Mouse (Mus musculus): ENCODE results near the gene Olfr251. TPM values are rescaled to one million over a fixed set of nuclear protein-coding genes. Genes with fewer than 3 reads are reported as not detected.

Olfr251 gene
- polyA plus RNA-seq, 2 experiments: not detected

- no peak overlapping the region for H3K4me2 ChIP-seq (replicated peaks; ENCODE audit: low read depth, low read length, severe bottlenecking)
- no peak overlapping the region for H3K4me3 ChIP-seq (replicated peaks; ENCODE audit: low read length)
- no peaks in the 10 kb centered on the region for H3K9me3 ChIP-seq (ENCODE audit: control insufficient read depth, low read length)
- DNase-seq (ENCODE audit: low spot score) (no peak), ATAC-seq (ENCODE audit: low FRiP score, low read depth) (no peak)
- H3K9ac ChIP-seq (ENCODE audit: low read depth, low read length, severe bottlenecking): no peak overlapping the region
- H3K36me3 ChIP-seq (ENCODE audit: control insufficient read depth, insufficient read depth, low read length): no peaks in the 10 kb centered on the region
- H3K27me3 ChIP-seq (ENCODE audit: control insufficient read depth, insufficient read depth, low read length): no peaks in the 10 kb centered on the region
- no peak for TF ChIP-seq POLR2A (IDR thresholded peaks at IDR 0.05; ENCODE audit: borderline replicate concordance, extremely low read depth, insufficient read depth, insufficient read length)
- no peak overlapping the region for H3K27ac ChIP-seq (replicated peaks; ENCODE audit: low read depth, low read length)
- H3K4me1 ChIP-seq (ENCODE audit: control insufficient read depth, insufficient read depth, low read length): no peaks in the 10 kb centered on the region
Measured at GRCm38 (mm10) chr9:38423801-38424200, 46.9 kb downstream of the Olfr251 start.

GRCm38 (mm10) chr9:38427026-38427425, 50.1 kb downstream of the Olfr251 start:
- Histone ChIP-seq H3K27ac (replicated peaks; ENCODE audit: low read depth, low read length) (no peak overlapping the region), H3K36me3 (ENCODE audit: control insufficient read depth, insufficient read depth, low read length) (no peaks in the 10 kb centered on the region), H3K9me3 (ENCODE audit: control insufficient read depth, low read length) (no peaks in the 10 kb centered on the region), H3K4me1 (ENCODE audit: control insufficient read depth, insufficient read depth, low read length) (no peaks in the 10 kb centered on the region), H3K4me3 (replicated peaks; ENCODE audit: low read length) (no peak overlapping the region), H3K27me3 (ENCODE audit: control insufficient read depth, insufficient read depth, low read length) (no peaks in the 10 kb centered on the region), H3K4me2 (replicated peaks; ENCODE audit: low read depth, low read length, severe bottlenecking) (no peak overlapping the region), H3K9ac (ENCODE audit: low read depth, low read length, severe bottlenecking) (no peak overlapping the region)
- DNase-seq (ENCODE audit: low spot score): no peak
- ATAC-seq (ENCODE audit: low FRiP score, low read depth): no peak
- 57% methylated on average over 1 of the region's 1 CpGs for WGBS
- no peak for TF ChIP-seq POLR2A (IDR thresholded peaks at IDR 0.05; ENCODE audit: borderline replicate concordance, extremely low read depth, insufficient read depth, insufficient read length)

- H3K27me3 ChIP-seq (ENCODE audit: control insufficient read depth, insufficient read depth, low read length): no peaks in the 10 kb centered on the region
- ATAC-seq (ENCODE audit: low FRiP score, low read depth) (no peak), DNase-seq (ENCODE audit: low spot score) (no peak)
- H3K4me2 ChIP-seq (replicated peaks; ENCODE audit: low read depth, low read length, severe bottlenecking): no peak within 1 kb of the TSS
- no peaks in the 10 kb centered on the region for H3K36me3 ChIP-seq (ENCODE audit: control insufficient read depth, insufficient read depth, low read length)
- H3K27ac ChIP-seq (replicated peaks; ENCODE audit: low read depth, low read length): no peak within 1 kb of the TSS
- H3K9ac ChIP-seq (ENCODE audit: low read depth, low read length, severe bottlenecking): no peak within 1 kb of the TSS
- 80% methylated on average over 1 of the region's 1 CpGs for WGBS
- no peaks in the 10 kb centered on the region for H3K9me3 ChIP-seq (ENCODE audit: control insufficient read depth, low read length)
- TF ChIP-seq POLR2A (IDR thresholded peaks at IDR 0.05; ENCODE audit: borderline replicate concordance, extremely low read depth, insufficient read depth, insufficient read length): no peak
- no peaks in the 10 kb centered on the region for H3K4me1 ChIP-seq (ENCODE audit: control insufficient read depth, insufficient read depth, low read length)
- H3K4me3 ChIP-seq (replicated peaks; ENCODE audit: low read length): no peak within 1 kb of the TSS
Measured at GRCm38 (mm10) chr9:38429155-38429554, 52.3 kb downstream of the Olfr251 start, which contains the start of gene Olfr901. Olfr901 (plus strand) TSS chr9:38429455.

Other genes starting within 250 kb of the Olfr251 start
- not detected in 2 replicates for gene Olfr890, start 234.6 kb upstream of the Olfr251 start, polyA plus RNA-seq (2012; rRNA removed)
- not detected in 2 replicates for gene Olfr890, start 234.6 kb upstream of the Olfr251 start, polyA plus RNA-seq (2014; fragmentation: Nextera tagmentation; extraction: Ambion mirVana)
- not detected in 2 replicates for gene Olfr891, start 196.3 kb upstream of the Olfr251 start, polyA plus RNA-seq (2012; rRNA removed)
- not detected in 2 replicates for gene Olfr891, start 196.3 kb upstream of the Olfr251 start, polyA plus RNA-seq (2014; fragmentation: Nextera tagmentation; extraction: Ambion mirVana)
- gene Olfr893, start 168.7 kb upstream of the Olfr251 start, polyA plus RNA-seq (2012; rRNA removed): 0.19 and 0.27 TPM in 2 replicates
- gene Olfr893, start 168.7 kb upstream of the Olfr251 start, polyA plus RNA-seq (2014; fragmentation: Nextera tagmentation; extraction: Ambion mirVana): 0.25 TPM in 1 of 2 replicates, not detected in the other
- gene Olfr894, start 159.0 kb upstream of the Olfr251 start, polyA plus RNA-seq (2012; rRNA removed): 0.01 TPM in 1 of 2 replicates, not detected in the other
- gene Olfr894, start 159.0 kb upstream of the Olfr251 start, polyA plus RNA-seq (2014; fragmentation: Nextera tagmentation; extraction: Ambion mirVana): not detected in 2 replicates
- gene Olfr143, start 124.3 kb upstream of the Olfr251 start, polyA plus RNA-seq (2012; rRNA removed): 0.03 and 0.04 TPM in 2 replicates
- not detected in 2 replicates for gene Olfr143, start 124.3 kb upstream of the Olfr251 start, polyA plus RNA-seq (2014; fragmentation: Nextera tagmentation; extraction: Ambion mirVana)
- 0.09 TPM in 1 of 2 replicates, not detected in the other for gene Olfr895, start 109.2 kb upstream of the Olfr251 start, polyA plus RNA-seq (2012; rRNA removed)
- gene Olfr895, start 109.2 kb upstream of the Olfr251 start, polyA plus RNA-seq (2014; fragmentation: Nextera tagmentation; extraction: Ambion mirVana): not detected in 2 replicates
- not detected in 2 replicates for gene Olfr896-ps1, start 86.0 kb upstream of the Olfr251 start, polyA plus RNA-seq (2012; rRNA removed)
- not detected in 2 replicates for gene Olfr896-ps1, start 86.0 kb upstream of the Olfr251 start, polyA plus RNA-seq (2014; fragmentation: Nextera tagmentation; extraction: Ambion mirVana)
- gene Olfr25, start 48.0 kb upstream of the Olfr251 start, polyA plus RNA-seq (2012; rRNA removed): not detected in 2 replicates
- gene Olfr25, start 48.0 kb upstream of the Olfr251 start, polyA plus RNA-seq (2014; fragmentation: Nextera tagmentation; extraction: Ambion mirVana): not detected in 2 replicates
- not detected in 2 replicates for gene Olfr898, start 28.7 kb upstream of the Olfr251 start, polyA plus RNA-seq (2012; rRNA removed)
- gene Olfr898, start 28.7 kb upstream of the Olfr251 start, polyA plus RNA-seq (2014; fragmentation: Nextera tagmentation; extraction: Ambion mirVana): not detected in 2 replicates
- gene Olfr250, start 10.2 kb upstream of the Olfr251 start, polyA plus RNA-seq (2012; rRNA removed): not detected in 2 replicates
- gene Olfr250, start 10.2 kb upstream of the Olfr251 start, polyA plus RNA-seq (2014; fragmentation: Nextera tagmentation; extraction: Ambion mirVana): not detected in 2 replicates
- not detected in 2 replicates for gene Olfr147, start 24.6 kb downstream of the Olfr251 start, polyA plus RNA-seq (2012; rRNA removed)
- gene Olfr147, start 24.6 kb downstream of the Olfr251 start, polyA plus RNA-seq (2014; fragmentation: Nextera tagmentation; extraction: Ambion mirVana): not detected in 2 replicates
- gene Olfr901, start 52.4 kb downstream of the Olfr251 start, polyA plus RNA-seq (2012; rRNA removed): not detected in 2 replicates
- not detected in 2 replicates for gene Olfr901, start 52.4 kb downstream of the Olfr251 start, polyA plus RNA-seq (2014; fragmentation: Nextera tagmentation; extraction: Ambion mirVana)
- gene Olfr902, start 70.6 kb downstream of the Olfr251 start, polyA plus RNA-seq (2012; rRNA removed): not detected in 2 replicates
- gene Olfr902, start 70.6 kb downstream of the Olfr251 start, polyA plus RNA-seq (2014; fragmentation: Nextera tagmentation; extraction: Ambion mirVana): not detected in 2 replicates
- gene Olfr904, start 86.1 kb downstream of the Olfr251 start, polyA plus RNA-seq (2012; rRNA removed): not detected in 2 replicates
- not detected in 2 replicates for gene Olfr904, start 86.1 kb downstream of the Olfr251 start, polyA plus RNA-seq (2014; fragmentation: Nextera tagmentation; extraction: Ambion mirVana)
- gene Olfr905, start 94.0 kb downstream of the Olfr251 start, polyA plus RNA-seq (2012; rRNA removed): not detected in 2 replicates
- not detected in 2 replicates for gene Olfr905, start 94.0 kb downstream of the Olfr251 start, polyA plus RNA-seq (2014; fragmentation: Nextera tagmentation; extraction: Ambion mirVana)
- not detected in 2 replicates for gene Olfr906, start 110.0 kb downstream of the Olfr251 start, polyA plus RNA-seq (2012; rRNA removed)
- gene Olfr906, start 110.0 kb downstream of the Olfr251 start, polyA plus RNA-seq (2014; fragmentation: Nextera tagmentation; extraction: Ambion mirVana): not detected in 2 replicates
- not detected in 2 replicates for gene Olfr907, start 118.7 kb downstream of the Olfr251 start, polyA plus RNA-seq (2012; rRNA removed)
- not detected in 2 replicates for gene Olfr907, start 118.7 kb downstream of the Olfr251 start, polyA plus RNA-seq (2014; fragmentation: Nextera tagmentation; extraction: Ambion mirVana)
- not detected in 2 replicates for gene Olfr911-ps1, start 144.5 kb downstream of the Olfr251 start, polyA plus RNA-seq (2012; rRNA removed)
- not detected in 2 replicates for gene Olfr911-ps1, start 144.5 kb downstream of the Olfr251 start, polyA plus RNA-seq (2014; fragmentation: Nextera tagmentation; extraction: Ambion mirVana)
- gene Olfr910, start 160.8 kb downstream of the Olfr251 start, polyA plus RNA-seq (2012; rRNA removed): not detected in 2 replicates
- not detected in 2 replicates for gene Olfr910, start 160.8 kb downstream of the Olfr251 start, polyA plus RNA-seq (2014; fragmentation: Nextera tagmentation; extraction: Ambion mirVana)
- gene Olfr912, start 203.1 kb downstream of the Olfr251 start, polyA plus RNA-seq (2012; rRNA removed): not detected in 2 replicates
- gene Olfr912, start 203.1 kb downstream of the Olfr251 start, polyA plus RNA-seq (2014; fragmentation: Nextera tagmentation; extraction: Ambion mirVana): not detected in 2 replicates
- not detected in 2 replicates for gene Olfr913, start 215.7 kb downstream of the Olfr251 start, polyA plus RNA-seq (2012; rRNA removed)
- not detected in 2 replicates for gene Olfr913, start 215.7 kb downstream of the Olfr251 start, polyA plus RNA-seq (2014; fragmentation: Nextera tagmentation; extraction: Ambion mirVana)
- not detected in 2 replicates for gene Olfr914, start 228.0 kb downstream of the Olfr251 start, polyA plus RNA-seq (2012; rRNA removed)
- gene Olfr914, start 228.0 kb downstream of the Olfr251 start, polyA plus RNA-seq (2014; fragmentation: Nextera tagmentation; extraction: Ambion mirVana): not detected in 2 replicates

All from limb, embryonic 14.5 days (tissue).